Mouse (Mus musculus) liver, adult 2 months (tissue): ENCODE measurements around the gene Znhit3.

ENCODE experiments used
- CTCF ChIP-seq: fragments of 200-500 bp; IDR thresholded peaks from 2 replicates; pipeline ENCODE4 v1.5.1; 2011; ENCODE audit warnings: low read depth, low read length, control low read depth
- POLR2A ChIP-seq: fragments of 200-500 bp; IDR thresholded peaks from 2 replicates; pipeline ENCODE4 v1.6.1; 2011; ENCODE audit warnings: low read length, control low read depth; ENCODE audit not compliant: insufficient read depth; ENCODE audit errors: extremely low read depth

GRCm38 (mm10) chr11:84961571-84961970 lies 45.4 kb upstream of the Znhit3 start:
- no peak for TF ChIP-seq POLR2A
- TF ChIP-seq CTCF = no peak
